Mouse (Mus musculus) heart, adult 11 months (tissue): ENCODE data around the gene Bcor.

Source experiments
- DNase-seq: peaks from one replicate; pipeline ENCODE4 v3.0.0; 2022

Bcor gene

DNA sequence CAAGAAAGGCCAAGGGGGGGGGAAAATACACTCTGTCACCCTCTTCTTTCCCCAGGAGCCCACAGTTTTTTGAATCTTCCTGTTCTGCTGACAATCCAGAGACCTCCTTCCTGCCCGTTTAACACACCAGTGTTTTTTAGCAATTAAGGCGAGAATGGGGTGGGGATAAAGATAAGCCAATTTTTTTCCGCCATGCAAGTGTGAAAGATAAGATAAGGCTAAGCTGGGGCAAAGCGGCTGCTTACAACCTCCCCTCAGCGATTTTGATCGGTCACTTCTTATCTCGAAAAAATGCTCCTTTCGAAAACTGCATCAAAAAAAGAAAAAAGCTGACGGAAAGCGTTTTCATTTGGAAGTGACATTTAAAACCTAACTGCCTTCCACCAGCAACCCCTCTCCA is 74.2 kb downstream of the Bcor start:
- no peak for DNase-seq

- DNase-seq = no peak
Observed at GRCm38 (mm10) chrX:12085290-12085689, 74.9 kb downstream of the Bcor start.

DNA sequence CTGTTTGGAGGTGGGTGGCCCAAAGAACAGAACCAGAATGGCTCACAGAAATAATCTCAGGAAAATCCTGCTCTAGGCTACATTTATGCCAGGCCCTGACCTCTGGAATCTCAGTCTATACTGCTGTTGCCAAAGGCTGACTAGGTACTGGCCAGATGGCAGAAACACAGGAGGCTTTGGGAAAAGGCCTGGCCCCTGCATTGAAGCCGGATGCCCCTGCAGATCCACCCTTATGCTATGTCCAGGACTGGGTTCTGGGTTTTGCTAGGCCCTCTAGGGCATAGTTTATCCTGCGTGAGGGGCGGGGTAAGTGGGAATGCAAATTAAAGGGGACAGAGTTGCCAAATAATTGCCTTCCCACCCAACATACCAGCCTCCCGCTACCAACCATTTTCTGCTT is 75.5 kb downstream of the Bcor start:
- DNase-seq = no peak

DNA sequence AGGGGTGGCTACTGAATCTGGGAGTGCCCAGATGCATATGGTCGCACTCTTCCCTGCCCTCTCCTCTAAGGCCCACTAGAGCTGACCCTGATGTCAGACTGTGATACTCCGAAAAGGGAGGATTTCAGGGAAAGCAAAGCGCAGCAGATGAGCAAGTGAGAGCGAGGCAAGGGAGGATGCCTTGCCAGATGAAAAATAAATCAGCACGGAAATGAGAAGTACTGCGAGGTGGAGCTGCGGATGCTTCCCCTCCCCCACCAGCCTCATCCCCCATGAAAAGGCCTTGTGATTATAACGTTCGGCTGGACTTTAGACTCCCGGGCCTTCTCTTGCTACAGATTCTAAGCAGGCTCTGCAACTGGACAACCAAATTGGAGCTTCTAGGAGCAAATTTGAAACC is 76.5 kb downstream of the Bcor start:
- DNase-seq = no peak

GRCm38 (mm10) chrX:12082736-12083135 is 77.4 kb downstream of the Bcor start:
- DNase-seq = no peak

DNA sequence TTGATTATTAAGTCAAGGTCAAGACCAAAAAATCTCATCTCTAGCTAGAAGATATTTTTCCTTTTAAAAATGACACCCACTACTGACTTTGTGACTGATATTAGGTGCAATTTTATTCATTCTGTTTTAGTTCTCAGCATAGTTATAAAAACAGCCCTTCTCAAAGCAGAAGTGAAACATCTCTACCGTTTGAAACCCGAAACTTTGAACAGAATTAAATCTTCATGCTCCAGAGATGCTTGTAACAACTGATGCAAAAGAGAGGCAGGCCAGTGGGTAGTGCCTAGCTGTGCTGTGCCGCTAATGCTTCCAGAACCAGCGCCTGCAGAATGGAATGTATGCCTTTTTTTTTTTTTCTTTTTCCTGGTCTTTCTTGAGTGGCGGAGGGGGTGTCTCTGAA is 78.0 kb downstream of the Bcor start:
- DNase-seq = no peak

DNA sequence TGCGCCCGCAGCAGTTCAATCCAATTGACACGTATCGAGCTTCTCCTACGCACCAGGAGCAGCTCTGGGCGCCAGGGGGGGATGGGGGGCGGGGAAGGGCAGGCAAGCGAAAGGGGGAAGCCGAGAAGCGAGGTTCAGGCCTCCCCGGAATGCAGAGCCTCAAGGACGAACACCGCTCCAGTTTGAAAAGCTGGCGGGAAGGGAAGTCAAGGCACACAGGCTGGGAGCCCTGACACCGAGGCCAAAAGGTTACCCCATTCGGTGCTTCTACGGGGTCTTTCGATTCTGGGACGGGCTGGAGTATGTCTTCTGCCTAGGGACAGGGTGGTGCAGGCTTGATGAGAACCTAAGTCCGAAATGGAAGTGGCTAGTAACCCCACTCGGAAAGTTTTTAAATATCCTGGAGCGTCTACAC is 78.4 kb downstream of the Bcor start:
- no peak for DNase-seq

- peak; percentile 94 for DNase-seq
Observed at GRCm38 (mm10) chrX:12080904-12081740, 79.0 kb downstream of the Bcor start.

DNA sequence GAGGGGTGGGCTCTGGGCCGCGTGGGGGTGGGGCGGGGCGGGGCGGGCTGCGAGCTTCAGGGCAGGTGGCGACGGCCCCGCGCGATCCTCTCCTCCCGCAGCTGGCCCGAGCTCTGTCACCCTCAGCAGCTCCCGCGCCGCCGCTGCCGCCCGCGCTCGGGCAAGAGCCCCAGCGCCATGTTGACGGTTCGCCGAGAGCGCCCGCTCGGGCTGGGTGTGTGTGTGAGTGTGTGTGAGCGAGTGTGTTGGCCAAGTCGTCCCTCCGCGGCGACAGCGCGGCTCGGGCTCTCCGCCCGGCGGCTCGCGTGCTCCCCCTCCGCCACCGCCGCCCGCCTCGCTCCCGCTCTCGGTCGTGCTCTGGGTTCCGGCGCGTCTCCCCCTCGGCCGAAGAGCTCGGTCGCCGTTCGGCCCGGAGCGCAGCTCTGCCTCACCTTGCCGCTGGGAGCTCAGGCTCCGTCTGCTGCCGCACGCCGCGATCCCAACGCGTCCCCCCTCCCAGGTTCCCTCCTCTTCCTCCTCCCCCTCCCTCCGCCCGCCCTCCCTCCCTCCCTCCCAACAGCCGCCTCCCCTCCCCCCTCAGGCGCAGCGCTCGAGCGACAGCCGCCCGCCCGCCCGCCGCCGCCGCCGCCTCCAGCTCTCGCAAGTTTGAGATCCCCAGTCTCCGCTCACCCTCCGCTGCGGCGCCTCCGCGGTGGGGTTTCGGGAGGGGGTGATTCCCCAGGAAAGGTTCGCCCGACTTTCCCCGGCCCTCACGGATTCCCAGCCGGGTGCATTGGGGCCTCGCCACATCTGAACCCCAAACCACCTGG is 79.9 kb downstream of the Bcor start:
- DNase-seq = peak; percentile 97

GRCm38 (mm10) chrX:12079309-12080094 is 80.7 kb downstream of the Bcor start:
- peak; percentile 95 for DNase-seq

DNA sequence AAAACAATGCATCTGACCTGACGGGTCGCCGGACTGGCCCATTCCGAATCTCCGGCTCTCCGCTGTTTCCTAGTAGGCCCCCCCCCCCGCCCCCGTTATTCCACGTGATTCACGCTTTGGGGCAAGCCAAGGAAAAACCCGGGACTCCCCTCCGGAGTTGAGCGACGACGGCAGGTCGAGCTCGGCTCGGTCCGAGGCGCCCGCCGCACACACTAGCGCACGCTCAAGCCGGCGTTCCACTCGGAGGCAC is 81.2 kb downstream of the Bcor start:
- DNase-seq = no peak

DNA sequence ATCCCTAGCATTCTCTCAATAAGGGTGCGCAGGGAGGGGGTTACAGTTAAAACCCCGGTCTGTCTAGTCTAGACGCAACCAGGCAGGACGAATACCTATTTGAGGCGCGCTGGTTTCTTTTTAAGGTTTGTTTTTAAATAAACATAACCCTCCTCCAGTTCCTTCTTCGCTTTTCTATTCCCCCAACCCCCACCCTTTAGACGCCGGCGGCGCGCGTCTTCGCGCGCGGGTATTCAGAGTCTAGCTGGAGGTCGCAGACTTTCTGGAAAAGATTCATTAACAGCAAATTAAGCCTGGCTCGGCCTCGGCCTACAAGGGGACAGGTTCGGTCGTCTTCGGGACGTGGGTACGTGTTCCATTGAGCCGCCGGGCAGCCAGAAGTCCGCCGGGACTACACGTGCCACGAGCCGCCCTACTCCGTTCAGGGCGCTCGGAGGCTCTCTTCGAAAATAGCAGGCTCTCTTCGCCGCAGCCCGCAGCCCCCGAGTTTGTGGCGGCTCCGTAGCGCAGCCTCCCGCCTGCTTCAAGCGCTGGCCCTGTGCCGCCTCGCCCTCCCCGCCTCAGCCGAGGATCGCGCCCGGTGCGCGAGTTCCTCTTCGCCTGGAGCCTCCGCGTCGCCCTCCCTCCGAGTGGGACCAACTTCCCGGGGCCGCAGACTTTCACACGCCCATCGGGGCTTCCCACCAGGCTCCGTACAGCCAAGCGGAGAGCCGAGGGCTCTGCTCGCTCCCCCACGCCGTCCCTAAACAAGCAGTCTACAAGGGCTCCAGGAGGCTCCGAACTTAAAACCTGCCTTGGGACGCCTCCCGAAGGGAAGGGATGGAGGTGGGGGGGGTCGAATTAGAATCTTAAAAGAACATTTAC is 81.7 kb downstream of the Bcor start:
- DNase-seq = peak; percentile 95

DNA sequence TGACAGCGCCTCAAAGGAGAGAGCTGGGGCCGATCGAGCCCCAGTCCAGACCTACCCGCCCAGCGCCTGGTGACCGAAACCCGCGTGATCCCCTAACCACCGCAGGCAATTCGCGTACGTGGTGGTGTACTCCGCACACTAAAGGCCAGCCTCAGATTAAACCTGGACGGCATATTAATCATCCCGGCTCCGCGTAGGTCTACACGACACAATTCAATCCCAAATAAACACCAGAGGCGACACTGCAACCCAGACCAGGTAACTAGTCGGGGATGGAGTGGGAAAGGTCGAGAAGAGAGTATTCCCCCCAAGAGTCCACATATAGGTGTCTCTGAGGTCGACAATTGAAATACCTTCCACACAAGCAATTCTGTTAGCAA is 82.6 kb downstream of the Bcor start:
- no peak for DNase-seq

DNA sequence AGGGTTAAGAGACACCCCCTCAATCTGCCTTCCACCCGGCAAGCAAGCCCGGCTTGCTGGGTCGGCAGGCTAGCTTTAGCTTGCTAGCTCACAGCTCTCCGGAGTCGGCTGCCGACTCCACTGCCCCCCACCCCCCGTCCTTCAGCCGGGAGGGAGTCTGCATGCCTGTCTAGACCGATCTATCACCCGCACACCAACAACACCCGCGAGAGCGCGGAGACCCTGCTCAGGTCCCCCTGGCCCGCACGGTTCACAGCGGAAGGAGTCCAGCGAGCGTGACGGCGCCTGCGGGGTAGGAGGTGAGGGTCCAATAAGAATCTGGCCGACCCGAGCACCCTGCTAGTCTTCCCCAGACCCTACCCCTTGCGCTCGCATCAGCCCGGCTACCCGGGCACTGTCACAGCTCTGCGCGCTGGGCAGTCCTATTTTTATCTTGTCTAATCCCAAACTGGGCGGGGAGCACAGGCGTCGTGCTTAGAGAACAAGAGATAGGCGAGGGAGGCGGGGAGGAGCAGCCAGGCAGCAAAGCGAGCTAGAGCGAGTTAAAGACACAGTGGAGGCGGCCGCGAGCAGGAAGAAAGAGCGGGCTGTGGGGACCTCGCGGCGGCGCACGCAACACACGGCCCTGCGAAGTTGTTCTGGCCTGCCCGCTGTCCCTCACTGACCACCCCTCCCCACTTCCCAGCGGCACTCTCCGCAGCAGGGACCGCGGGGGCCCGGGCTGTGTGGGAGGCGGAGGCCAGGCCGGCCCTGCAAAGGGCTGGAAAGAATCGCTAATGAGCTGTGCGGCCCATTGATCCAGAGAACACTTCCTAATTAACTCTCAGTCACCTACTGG is 83.2 kb downstream of the Bcor start:
- DNase-seq = peak; percentile 98

DNA sequence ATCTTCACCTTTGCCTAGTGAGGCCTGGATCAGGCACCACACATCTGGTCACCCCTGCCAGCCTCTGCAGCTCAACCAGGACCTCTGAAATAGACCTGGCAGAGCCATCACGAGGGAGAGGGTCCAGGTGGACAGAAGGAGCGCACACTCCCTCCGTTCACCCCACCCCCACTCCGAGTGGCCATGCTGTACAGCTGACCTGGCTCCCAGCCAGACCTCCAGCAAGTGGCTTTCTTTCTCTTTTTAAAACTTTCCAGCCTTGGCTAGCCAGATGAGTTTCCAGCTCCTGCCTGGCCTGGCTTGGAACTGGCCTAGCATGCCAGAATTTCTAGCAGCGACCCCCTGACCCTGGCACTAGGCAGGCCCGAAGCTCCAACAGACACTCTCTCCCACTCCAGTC is 87.4 kb downstream of the Bcor start:
- DNase-seq = peak; percentile 92

GRCm38 (mm10) chrX:12068978-12069724 is 91.0 kb downstream of the Bcor start:
- peak; percentile 91 for DNase-seq

- DNase-seq = no peak
Observed at GRCm38 (mm10) chrX:12067851-12068510, 92.2 kb downstream of the Bcor start.

GRCm38 (mm10) chrX:12067031-12067430 is 93.1 kb downstream of the Bcor start:
- DNase-seq = no peak

DNA sequence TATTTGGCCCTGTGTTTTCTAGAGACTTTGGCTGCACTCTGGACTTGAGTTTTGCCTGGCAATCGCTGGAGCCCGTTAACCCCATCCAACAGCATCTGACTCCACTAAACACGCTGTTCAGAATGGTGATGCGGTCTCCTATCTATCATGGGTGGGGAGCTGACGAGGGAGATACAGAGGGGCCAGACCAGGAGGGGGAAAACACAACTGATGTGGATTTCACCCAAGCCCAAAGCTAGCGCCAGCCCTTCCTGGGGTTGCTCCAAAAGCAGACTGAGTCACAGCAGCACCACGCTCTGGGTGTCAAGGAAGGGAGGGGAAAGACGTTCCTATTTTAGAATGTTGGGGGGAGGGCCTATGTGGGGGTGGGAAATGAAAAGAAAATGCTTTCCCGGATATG is 94.4 kb downstream of the Bcor start:
- peak; percentile 90 for DNase-seq

DNA sequence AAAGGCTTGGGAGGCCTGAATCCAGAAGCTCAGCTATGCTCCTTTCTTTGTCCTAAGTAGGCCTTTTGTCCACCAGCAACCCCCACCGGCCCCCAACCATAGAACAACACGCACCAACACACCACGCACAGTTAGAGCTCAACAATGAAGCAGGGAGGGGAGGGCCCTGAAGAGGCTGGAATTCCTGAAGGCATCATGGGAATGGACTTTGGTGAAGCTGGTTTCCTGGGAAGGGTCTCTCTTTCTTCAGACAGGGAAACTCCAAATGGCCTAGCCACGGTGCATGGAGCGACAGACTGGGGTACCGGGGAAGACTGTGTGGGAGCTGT is 97.3 kb downstream of the Bcor start:
- no peak for DNase-seq
